Mouse (Mus musculus) macrophage (primary cell): ENCODE results near the gene Gm20823. TPM values are rescaled to one million over a fixed set of nuclear protein-coding genes. Genes with fewer than 3 reads are reported as not detected.
"Not testable (repeated sequence)": the region's sequence is repeated elsewhere in the genome, so short reads cannot be mapped to it uniquely, and the experiment has no call there.

Experiments used
- H3K27ac ChIP-seq: fragments of 350-480 bp; formaldehyde crosslinking; 2 replicates; pipeline ENCODE4 v1.9.0; 2021
- H3K36me3 ChIP-seq: fragments of 350-480 bp; formaldehyde crosslinking; 2 replicates; pipeline ENCODE4 v1.9.0; 2021; ENCODE audit errors: inconsistent target
- H3K4me3 ChIP-seq: fragments of 350-480 bp; formaldehyde crosslinking; 2 replicates; pipeline ENCODE4 v1.9.0; 2021; ENCODE audit errors: inconsistent target
- H3K79me2 ChIP-seq: fragments of 350-480 bp; formaldehyde crosslinking; 2 replicates; pipeline ENCODE4 v1.9.0; 2021; ENCODE audit errors: inconsistent target
- WGBS: methylation state at CpG from one replicate; pipeline ENCODE4 v1.1.7; 2026; ENCODE audit warnings: inconsistent platforms; ENCODE audit not compliant: missing documents; 5-methylcytosine and 5-hydroxymethylcytosine counted together
- polyA plus RNA-seq: library from polyadenylated mRNA; stranded (reverse); fragments of 250-400 nt; gene quantifications from 3 replicates; pipeline ENCODE4 v1.2.4, GENCODE M21; 2018; ENCODE audit warnings: inconsistent platforms
- total RNA-seq, 78 experiments: library from RNA; depleted of rRNA; stranded (reverse); fragments of 250-400 nt; gene quantifications; 1 replicate in 9 of 78; 2 replicates in 24 of 78; 3 replicates in 43 of 78; 4 replicates in 2 of 78; pipeline ENCODE4 v1.2.4; 2018; ENCODE audit warnings: inconsistent platforms in 56 of 78

The Gm20823 gene
- total RNA-seq (2018; cell fraction: chromatin; rRNA removed): not detected
- total RNA-seq (2018; cell fraction: cytosol; rRNA removed): not detected
- total RNA-seq (2018; cell fraction: nucleus; rRNA removed): not detected
- not detected in 3 replicates for polyA plus RNA-seq

DNA sequence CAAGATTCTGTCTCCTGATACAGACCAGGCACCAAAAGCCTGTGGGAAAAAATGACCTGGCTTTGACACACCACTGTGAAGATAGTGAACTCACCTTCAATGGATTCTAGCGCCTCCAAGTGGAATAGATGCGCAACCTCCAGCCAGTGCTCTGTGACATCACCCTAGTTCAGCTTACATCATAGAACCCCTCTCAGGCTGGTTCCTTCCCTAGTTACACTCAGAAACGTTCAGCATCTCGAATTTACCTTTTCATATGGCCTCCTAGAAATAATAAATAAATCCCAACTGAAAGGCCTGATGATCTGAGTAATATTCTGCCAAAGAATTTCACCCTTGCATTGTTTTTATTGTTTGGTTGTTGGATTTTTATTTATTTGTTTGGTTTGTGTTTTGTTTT, at the start of gene Gm20823:
Gene Gm20823, minus strand, starts transcription at position 101 of the 400 bp plus-strand sequence.
- H3K79me2 ChIP-seq, H3K36me3 ChIP-seq, H3K4me3 ChIP-seq, H3K27ac ChIP-seq: not testable (repeated sequence)
- WGBS: no CpG with 5 or more reads among the region's 4 CpGs
